Mouse (Mus musculus) lung, postnatal 0 days (tissue): Measurements from ENCODE around the gene Irf2bp2. TPM values are rescaled to one million over a fixed set of nuclear protein-coding genes. Genes with fewer than 3 reads are reported as not detected.

Source experiments
- ATAC-seq: fragments of 200-750 bp; cut with Nextera tagmentation; 2 replicates; pipeline ENCODE4 v1.8.0; 2017; ENCODE audit warnings: moderate library complexity
- DNase-seq: peaks from one replicate; pipeline ENCODE4 v3.0.0-alpha.2; 2016; ENCODE audit warnings: low spot score
- H3K27ac ChIP-seq: fragments of 300-500 bp; sonication (generic); 2 replicates; pipeline ENCODE4 v1.5.1; 2014; ENCODE audit warnings: antibody characterized with exemption, mild to moderate bottlenecking, low read length, mixed read lengths
- H3K27me3 ChIP-seq: fragments of 300-500 bp; sonication (generic); replicated peaks from 2 replicates; pipeline ENCODE4 v1.6.1; 2014; ENCODE audit warnings: low read length, mixed read lengths; ENCODE audit not compliant: insufficient read depth
- H3K36me3 ChIP-seq: fragments of 300-500 bp; sonication (generic); 2 replicates; pipeline ENCODE4 v1.6.1; 2014; ENCODE audit warnings: low read length, mixed read lengths; ENCODE audit not compliant: insufficient read depth
- H3K4me1 ChIP-seq: fragments of 300-500 bp; sonication (generic); 2 replicates; pipeline ENCODE4 v1.6.1; 2014; ENCODE audit warnings: antibody characterized with exemption, low read depth, low read length, mixed read lengths; ENCODE audit not compliant: insufficient read depth
- H3K4me2 ChIP-seq: fragments of 300-500 bp; sonication (generic); replicated peaks from 2 replicates; pipeline ENCODE4 v1.6.1; 2014; ENCODE audit warnings: low read depth, mild to moderate bottlenecking, low read length, moderate library complexity, mixed read lengths
- H3K4me3 ChIP-seq: fragments of 300-500 bp; sonication (generic); 2 replicates; pipeline ENCODE4 v1.5.1; 2014; ENCODE audit warnings: low read depth, low read length
- H3K9ac ChIP-seq: fragments of 300-500 bp; sonication (generic); replicated peaks from 2 replicates; pipeline ENCODE4 v1.6.1; 2014; ENCODE audit warnings: low read depth, mild to moderate bottlenecking
- H3K9me3 ChIP-seq: fragments of 300-500 bp; sonication (generic); 2 replicates; pipeline ENCODE4 v1.6.1; 2016; ENCODE audit warnings: low read length, mixed read lengths
- CTCF ChIP-seq: IDR thresholded peaks from 2 replicates; pipeline ENCODE4 v1.5.1; 2016; ENCODE audit warnings: antibody characterized with exemption, mild to moderate bottlenecking
- EP300 ChIP-seq: IDR thresholded peaks from 2 replicates; pipeline ENCODE4 v1.6.1; 2016; ENCODE audit warnings: antibody characterized with exemption, mild to moderate bottlenecking, control low read depth
- WGBS: fragments of 180-500 bp; shearing (Covaris S2); extraction: QIAGEN DNeasy Blood & Tissue Kit; methylation state at CpG from one replicate; pipeline ENCODE4 v1.1.7; 2014; 5-methylcytosine and 5-hydroxymethylcytosine counted together
- polyA plus RNA-seq: library from polyadenylated mRNA; unstranded; fragments of >200 nt; fragmentation: Nextera tagmentation; extraction: Ambion mirVana; gene quantifications from 2 replicates; pipeline ENCODE4 v1.2.1, GENCODE M21; 2015

The Irf2bp2 gene
- 19.5 and 24.1 TPM in 2 replicates for polyA plus RNA-seq

GRCm38 (mm10) chr8:126593889-126594480 is at the start of gene Irf2bp2:
Gene Irf2bp2 (minus strand): TSS chr8:126593986.
- H3K9me3 ChIP-seq, result no peaks in the 10 kb centered on the region
- under 1% methylated on average over 32 of the region's 56 CpGs for WGBS
- TF ChIP-seq CTCF (no peak), EP300 (0 out of 2 replicates have a peak, but pooled peaks have one; percentile 3)
- no peaks in the 10 kb centered on the region for H3K27me3 ChIP-seq
- peaks cover 26% of the 10 kb centered on the region for H3K4me1 ChIP-seq
- peak; percentile 98 for DNase-seq
- H3K4me2 ChIP-seq, result peak within 1 kb of the TSS; percentile 90
- peak within 1 kb of the TSS; percentile 100 for H3K4me3 ChIP-seq
- peak within 1 kb of the TSS; percentile 99 for H3K9ac ChIP-seq
- peak within 1 kb of the TSS; percentile 100 for H3K27ac ChIP-seq
- peak; percentile 69 for ATAC-seq
- H3K36me3 ChIP-seq, result peaks cover 9% of the 10 kb centered on the region

GRCm38 (mm10) chr8:126642665-126643064 is 48.9 kb upstream of the Irf2bp2 start:
- Histone ChIP-seq H3K9me3 (no peaks in the 10 kb centered on the region), H3K36me3 (no peaks in the 10 kb centered on the region), H3K27ac (no peak overlapping the region), H3K4me1 (no peaks in the 10 kb centered on the region), H3K27me3 (no peaks in the 10 kb centered on the region), H3K4me2 (no peak overlapping the region), H3K9ac (no peak overlapping the region), H3K4me3 (no peak overlapping the region)
- ATAC-seq, result no peak
- TF ChIP-seq EP300 (no peak), CTCF (no peak)
- DNase-seq, result no peak
- WGBS, result 97% methylated on average over 4 of the region's 4 CpGs

- no peak for ATAC-seq
- no peak for TF ChIP-seq EP300
- TF ChIP-seq CTCF, result no peak
- WGBS, result 62% methylated on average over 3 of the region's 3 CpGs
Measured at GRCm38 (mm10) chr8:126641568-126642295, 47.9 kb upstream of the Irf2bp2 start.

GRCm38 (mm10) chr8:126639161-126639560 is 45.4 kb upstream of the Irf2bp2 start:
- Histone ChIP-seq H3K9ac (no peak overlapping the region), H3K4me1 (no peaks in the 10 kb centered on the region), H3K27ac (peak overlapping the region; percentile 62), H3K36me3 (no peaks in the 10 kb centered on the region), H3K27me3 (no peaks in the 10 kb centered on the region), H3K4me3 (no peak overlapping the region), H3K4me2 (no peak overlapping the region), H3K9me3 (no peaks in the 10 kb centered on the region)
- DNase-seq (peak; percentile 87), ATAC-seq (peak; percentile 88)
- TF ChIP-seq CTCF (no peak), EP300 (no peak)
- 57% methylated on average over 3 of the region's 3 CpGs for WGBS

More at GRCm38 (mm10) chr8:126641568-126642295, 47.9 kb upstream of the Irf2bp2 start:
- H3K4me1 ChIP-seq, result no peaks in the 10 kb centered on the region
- no peak overlapping the region for H3K4me2 ChIP-seq
- no peak overlapping the region for H3K4me3 ChIP-seq
- no peak overlapping the region for H3K27ac ChIP-seq
- H3K9ac ChIP-seq, result no peak overlapping the region
- DNase-seq, result no peak
- H3K27me3 ChIP-seq, result no peaks in the 10 kb centered on the region
- no peaks in the 10 kb centered on the region for H3K36me3 ChIP-seq
- no peaks in the 10 kb centered on the region for H3K9me3 ChIP-seq

GRCm38 (mm10) chr8:126638027-126638426 is 44.2 kb upstream of the Irf2bp2 start:
- Histone ChIP-seq H3K4me2 (no peak overlapping the region), H3K27ac (no peak overlapping the region), H3K36me3 (no peaks in the 10 kb centered on the region), H3K27me3 (no peaks in the 10 kb centered on the region), H3K9ac (no peak overlapping the region), H3K4me3 (no peak overlapping the region), H3K9me3 (no peaks in the 10 kb centered on the region), H3K4me1 (no peaks in the 10 kb centered on the region)
- no peak for ATAC-seq
- DNase-seq, result no peak
- no peak for TF ChIP-seq EP300
- TF ChIP-seq CTCF, result no peak
- 52% methylated on average over 8 of the region's 8 CpGs for WGBS

- H3K9ac ChIP-seq, result no peak overlapping the region
- DNase-seq (peak; percentile 76), ATAC-seq (peak; percentile 66)
- no peaks in the 10 kb centered on the region for H3K36me3 ChIP-seq
- no peak for TF ChIP-seq CTCF
- no peak for TF ChIP-seq EP300
- H3K27ac ChIP-seq, result peak overlapping the region; percentile 72
- H3K4me2 ChIP-seq, result no peak overlapping the region
- no peak overlapping the region for H3K4me3 ChIP-seq
- H3K4me1 ChIP-seq, result no peaks in the 10 kb centered on the region
- no peaks in the 10 kb centered on the region for H3K27me3 ChIP-seq
- WGBS, result 50% methylated on average over 6 of the region's 6 CpGs
- H3K9me3 ChIP-seq, result no peaks in the 10 kb centered on the region; the same call in 1 of the 2 replicates
Measured at GRCm38 (mm10) chr8:126634541-126635048, 40.8 kb upstream of the Irf2bp2 start.
